Mouse (Mus musculus) CH12.LX (cell line): ENCODE measurements at regions not wholly inside any gene's neighbourhood (a gene's known extent, or its start where the extent isn't known, plus 50 kb on each side); places are given as distances from the start of the nearest gene placed in this dataset.

Experiments
- DNase-seq: peaks from one replicate; pipeline ENCODE4 v3.0.0-alpha.2; 2013; ENCODE audit errors: extremely low read depth
- H3K27ac ChIP-seq: 2 replicates; pipeline ENCODE4 v1.5.1; 2012; ENCODE audit warnings: low read depth, mild to moderate bottlenecking, control low read depth, moderate library complexity; ENCODE audit not compliant: insufficient read depth
- H3K27me3 ChIP-seq: replicated peaks from 2 replicates; pipeline ENCODE3; 2012; ENCODE audit warnings: inconsistent platforms
- H3K36me3 ChIP-seq, 2 experiments: replicated peaks in 1 of 2; 2 replicates each; pipeline versions ENCODE3 to v1.6.1; 2012; ENCODE audit warnings: inconsistent platforms in 1 of 2, low read length in 1 of 2, mild to moderate bottlenecking in 1 of 2, mixed read lengths in 1 of 2, moderate library complexity in 1 of 2; ENCODE audit not compliant: control insufficient read depth in 1 of 2, insufficient read depth in 1 of 2
- H3K4me1 ChIP-seq, 2 experiments: 2 replicates each; pipeline ENCODE4 v1.6.1; 2012; ENCODE audit warnings: inconsistent platforms in 1 of 2, moderate library complexity in 1 of 2; ENCODE audit not compliant: insufficient read depth in 2 of 2, control insufficient read depth in 1 of 2
- H3K4me2 ChIP-seq: 2 replicates; pipeline ENCODE4 v1.6.1; 2012; ENCODE audit warnings: low read depth, mild to moderate bottlenecking, control low read depth; ENCODE audit not compliant: poor library complexity, insufficient read depth, severe bottlenecking
- H3K4me3 ChIP-seq, 3 experiments: fragments of 150-350 bp in 1 of 3; sonication (generic) in 1 of 3; replicated peaks in 1 of 3; 2 replicates each; pipeline versions ENCODE3 to v1.5.1; 2011 to 2012; ENCODE audit warnings: low read depth in 2 of 3, low read length in 2 of 3, mild to moderate bottlenecking in 2 of 3, moderate library complexity in 2 of 3, control low read depth in 1 of 3, improper control_type of control experiment in 1 of 3, inconsistent platforms in 1 of 3, mixed read lengths in 1 of 3; ENCODE audit not compliant: poor library complexity in 1 of 3
- H3K79me2 ChIP-seq: replicated peaks from 2 replicates; pipeline ENCODE4 v1.6.1; 2012; ENCODE audit warnings: mild to moderate bottlenecking, moderate library complexity; ENCODE audit not compliant: control insufficient read depth, poor library complexity, insufficient read depth, severe bottlenecking; ENCODE audit errors: extremely low read depth
- H3K9ac ChIP-seq: 2 replicates; pipeline ENCODE4 v1.6.1; 2012; ENCODE audit warnings: low read depth, mild to moderate bottlenecking, control low read depth, moderate library complexity; ENCODE audit not compliant: insufficient read depth
- H3K9me3 ChIP-seq: replicated peaks from 2 replicates; pipeline ENCODE3; 2012; ENCODE audit warnings: low read length, inconsistent platforms, mixed read lengths
- BHLHE40 ChIP-seq: IDR thresholded peaks from 2 replicates; pipeline ENCODE4 v1.6.1; 2011; ENCODE audit warnings: mild to moderate bottlenecking, low read depth, low read length, improper control_type of control experiment
- CHD1 ChIP-seq: IDR thresholded peaks from 2 replicates; pipeline ENCODE4 v1.6.1; 2012; ENCODE audit warnings: low read depth, low read length, improper control_type of control experiment, inconsistent platforms
- CHD2 ChIP-seq: IDR thresholded peaks from 2 replicates; pipeline ENCODE4 v1.6.1; 2011; ENCODE audit warnings: low read length, improper control_type of control experiment
- CTCF ChIP-seq, 2 experiments: IDR thresholded peaks in 1 of 2; conservative IDR thresholded peaks in 1 of 2; 2 replicates each; pipeline ENCODE4 v1.5.1; 2011 to 2012; ENCODE audit warnings: low read depth in 2 of 2, low read length in 2 of 2, improper control_type of control experiment in 1 of 2, inconsistent platforms in 1 of 2, mild to moderate bottlenecking in 1 of 2, moderate library complexity in 1 of 2
- E2F4 ChIP-seq: IDR thresholded peaks from 2 replicates; pipeline ENCODE4 v1.6.1; 2011; ENCODE audit warnings: low read depth, low read length, improper control_type of control experiment; ENCODE audit not compliant: insufficient replicate concordance
- EP300 ChIP-seq: IDR thresholded peaks from 2 replicates; pipeline ENCODE4 v1.6.1; 2011; ENCODE audit warnings: low read length, improper control_type of control experiment
- ETS1 ChIP-seq: conservative IDR thresholded peaks from 2 replicates; pipeline ENCODE4 v1.6.1; 2012; ENCODE audit warnings: low read depth, mild to moderate bottlenecking, inconsistent platforms, low read length, improper control_type of control experiment, moderate library complexity
- IRF4 ChIP-seq: IDR thresholded peaks from 2 replicates; pipeline ENCODE4 v1.6.1; 2014; ENCODE audit warnings: low read depth, mild to moderate bottlenecking, inconsistent platforms, low read length, improper control_type of control experiment
- JUN ChIP-seq: IDR thresholded peaks from 2 replicates; pipeline ENCODE4 v1.6.1; 2011; ENCODE audit warnings: low read depth, mild to moderate bottlenecking, low read length, improper control_type of control experiment, moderate library complexity; ENCODE audit not compliant: insufficient read depth
- JUND ChIP-seq: conservative IDR thresholded peaks from 2 replicates; pipeline ENCODE4 v1.6.1; 2011; ENCODE audit warnings: low read depth, low read length, improper control_type of control experiment
- KAT2A ChIP-seq: IDR thresholded peaks from 2 replicates; pipeline ENCODE4 v1.6.1; 2012; ENCODE audit warnings: low read length, improper control_type of control experiment, inconsistent platforms; ENCODE audit not compliant: insufficient replicate concordance
- MAX ChIP-seq: IDR thresholded peaks from 2 replicates; pipeline ENCODE4 v1.6.1; 2011; ENCODE audit warnings: low read length, improper control_type of control experiment
- MAZ ChIP-seq: IDR thresholded peaks from 2 replicates; pipeline ENCODE4 v1.6.1; 2012; ENCODE audit warnings: low read depth, mild to moderate bottlenecking, inconsistent platforms, low read length, improper control_type of control experiment, moderate library complexity
- NRF1 ChIP-seq: IDR thresholded peaks from 2 replicates; pipeline ENCODE4 v1.6.1; 2014; ENCODE audit warnings: low read depth, mild to moderate bottlenecking, inconsistent platforms, low read length, improper control_type of control experiment, moderate library complexity
- POLR2A ChIP-seq: IDR thresholded peaks from 2 replicates; pipeline ENCODE4 v1.6.1; 2011; ENCODE audit warnings: low read depth, mild to moderate bottlenecking, improper control_type of control experiment, low read length
- SIN3A ChIP-seq: IDR thresholded peaks from 2 replicates; pipeline ENCODE4 v1.6.1; 2012; ENCODE audit warnings: low read length, improper control_type of control experiment, inconsistent platforms
- TCF12 ChIP-seq: IDR thresholded peaks from 2 replicates; pipeline ENCODE4 v1.6.1; 2014; ENCODE audit warnings: low read depth, mild to moderate bottlenecking, inconsistent platforms, low read length, improper control_type of control experiment
- UBTF ChIP-seq: IDR thresholded peaks from 2 replicates; pipeline ENCODE4 v1.6.1; 2012; ENCODE audit warnings: low read depth, mild to moderate bottlenecking, inconsistent platforms, low read length, improper control_type of control experiment, moderate library complexity
- ZC3H11A ChIP-seq: IDR thresholded peaks from 2 replicates; pipeline ENCODE4 v1.6.1; 2012; ENCODE audit warnings: low read depth, mild to moderate bottlenecking, inconsistent platforms, low read length, improper control_type of control experiment
- ZKSCAN1 ChIP-seq: IDR thresholded peaks from 2 replicates; pipeline ENCODE4 v1.6.1; 2012; ENCODE audit warnings: low read depth, inconsistent platforms, low read length, improper control_type of control experiment, borderline replicate concordance
- dilution Hi-C: fragments of 300-500 bp; cut with MboI; formaldehyde crosslinking; loops from 2 replicates; pipeline ENCODE4 v1.14.3; 2020; ENCODE audit warnings: low sequenced_read_pairs; ENCODE audit not compliant: extremely low pct_unique_long_range_greater_than_20kb, extremely low pct_ligation_motif_present
- in situ Hi-C: fragments of 300-500 bp; cut with MboI; formaldehyde crosslinking; loops from 3 replicates; pipeline ENCODE4 v1.14.3; 2019; ENCODE audit warnings: low sequenced_read_pairs, low pct_ligation_motif_present, low pct_unique_long_range_greater_than_20kb, mixed read lengths

DNA sequence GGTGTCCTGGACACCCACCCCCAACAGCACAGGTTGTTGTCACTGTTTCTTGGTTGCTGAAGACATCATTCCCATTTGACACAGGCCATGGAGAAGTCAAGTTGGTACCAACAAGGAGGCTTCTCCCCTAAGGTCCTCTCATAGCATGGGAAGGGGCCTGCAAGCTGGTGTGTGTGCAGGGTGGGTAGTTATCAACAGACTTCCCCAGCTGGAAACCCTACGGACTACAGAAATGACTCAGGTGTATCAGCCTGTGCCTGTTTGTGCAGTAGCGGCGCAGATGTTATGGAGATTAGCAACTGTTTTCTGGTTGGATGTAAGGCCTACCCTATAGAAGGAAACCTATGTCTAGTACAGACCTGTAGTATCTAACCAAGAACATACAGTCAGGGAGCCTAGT, 60.3 kb upstream of the Runx1 start:
- no peak overlapping the region for H3K27ac ChIP-seq
- no peaks in the 10 kb centered on the region for H3K79me2 ChIP-seq
- H3K4me2 ChIP-seq = no peak overlapping the region
- H3K9ac ChIP-seq = no peak overlapping the region
- H3K27me3 ChIP-seq = no peaks in the 10 kb centered on the region
- no peak for DNase-seq
- no peaks in the 10 kb centered on the region for H3K9me3 ChIP-seq
- dilution Hi-C loops = no loop called here
- H3K36me3 ChIP-seq = no peaks in the 10 kb centered on the region
- no peak overlapping the region for H3K4me3 ChIP-seq
- H3K4me1 ChIP-seq = peaks cover 0 to 11% of the 10 kb centered on the region in 2 experiments; a peak in 3 of 4 replicates
- no peak for TF ChIP-seq E2F4
- 0 out of 2 replicates have a peak, but pooled peaks have one; percentile 16 for TF ChIP-seq TCF12
- no peak for TF ChIP-seq ZC3H11A
- TF ChIP-seq IRF4 = peak; percentile 68; the same call in 1 of the 2 replicates
- no peak for TF ChIP-seq CHD2
- TF ChIP-seq JUND = peak; percentile 66
- 0 out of 2 replicates have a peak, but pooled peaks have one; percentile 10 for TF ChIP-seq JUN
- TF ChIP-seq EP300 = 0 out of 2 replicates have a peak, but pooled peaks have one; percentile 27
- in situ Hi-C loops = no loop called here

DNA sequence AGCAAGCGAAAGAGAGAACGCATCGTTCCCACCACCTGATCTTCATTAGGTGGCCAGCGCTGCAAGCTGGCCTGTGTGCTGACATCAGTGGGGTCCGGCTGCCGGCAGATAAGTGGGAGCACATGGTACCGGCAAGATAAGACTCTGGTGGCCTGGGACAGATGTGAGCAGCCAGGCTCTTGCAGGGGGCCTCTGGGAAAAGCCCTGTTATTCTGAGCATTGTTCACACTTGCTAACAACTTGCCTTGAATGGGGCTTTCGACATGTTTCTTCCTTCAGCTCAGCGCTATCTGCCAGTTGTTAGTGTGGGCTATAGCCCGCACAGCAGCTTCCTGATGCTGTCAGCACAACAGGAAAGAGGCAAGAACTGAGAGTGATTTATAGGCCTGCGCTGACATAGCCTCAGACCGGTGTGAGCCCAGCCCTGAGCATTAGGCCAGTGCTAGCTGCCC, 57.9 kb upstream of the Runx1 start:
- Histone ChIP-seq H3K4me1 (peaks cover 4 to 11% of the 10 kb centered on the region in 2 experiments; a peak in 3 of 4 replicates), H3K9me3 (no peaks in the 10 kb centered on the region), H3K9ac (no peak overlapping the region), H3K36me3 (no peaks in the 10 kb centered on the region), H3K27ac (no peak overlapping the region), H3K4me2 (no peak overlapping the region), H3K79me2 (no peaks in the 10 kb centered on the region), H3K4me3 (no peak overlapping the region), H3K27me3 (no peaks in the 10 kb centered on the region)
- no peak for DNase-seq
- TF ChIP-seq ZC3H11A (no peak), CHD1 (no peak), ETS1 (no peak), JUND (no peak), SIN3A (no peak), POLR2A (no peak)
- in situ Hi-C loops (no loop called here), dilution Hi-C loops (no loop called here)

DNA sequence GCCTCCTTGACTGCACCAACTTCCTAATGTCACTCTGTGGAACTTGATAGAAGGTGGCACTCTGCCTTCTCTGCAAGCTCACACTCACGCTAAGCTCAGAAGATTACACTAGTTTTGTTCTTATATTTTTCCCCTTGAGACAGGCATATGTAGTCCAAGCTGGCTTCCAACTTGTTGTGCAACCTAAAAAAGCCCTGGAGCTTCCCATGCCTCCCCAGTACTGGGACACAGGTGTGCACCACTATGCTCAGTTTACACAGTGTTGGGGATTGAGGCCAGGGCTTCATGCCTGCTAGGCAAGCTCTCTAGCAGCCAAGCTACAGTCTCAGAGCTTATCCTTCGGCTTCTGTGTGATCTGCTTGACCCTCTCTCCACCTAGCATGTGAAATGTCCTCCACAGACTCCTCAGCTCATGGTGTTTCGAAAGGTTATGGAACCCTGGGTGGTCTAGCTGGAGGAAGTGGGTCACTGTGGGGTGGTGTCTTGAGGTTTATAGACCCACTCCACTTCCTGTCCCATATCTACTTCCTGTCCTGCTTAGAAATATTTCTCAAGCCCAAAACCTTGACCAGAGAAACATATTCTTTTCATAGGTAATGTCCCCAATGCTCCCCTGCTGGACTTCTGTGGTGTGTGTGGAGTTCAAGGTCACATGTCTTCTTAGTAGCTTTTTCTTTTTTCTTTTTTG, 54.6 kb upstream of the Runx1 start:
- TF ChIP-seq MAZ (no peak), KAT2A (no peak), E2F4 (no peak), SIN3A (no peak), ZKSCAN1 (no peak), ETS1 (no peak), NRF1 (no peak), POLR2A (no peak), JUN (no peak), IRF4 (no peak), CTCF (conservative IDR thresholded peaks at IDR 0.05 in 1 of 2, IDR thresholded peaks at IDR 0.05 in 1 of 2; ENCODE audit: low read depth in 2 of 2, low read length in 2 of 2) (no peak), CHD1 (no peak), MAX (no peak), UBTF (no peak), BHLHE40 (no peak)
- Histone ChIP-seq H3K9ac (no peak overlapping the region), H3K9me3 (no peaks in the 10 kb centered on the region), H3K79me2 (no peaks in the 10 kb centered on the region), H3K4me2 (no peak overlapping the region), H3K4me3 (no peak overlapping the region), H3K36me3 (no peaks in the 10 kb centered on the region), H3K4me1 (peaks cover 5 to 11% of the 10 kb centered on the region in 2 experiments; a peak in 2 of 4 replicates), H3K27me3 (no peaks in the 10 kb centered on the region), H3K27ac (no peak overlapping the region)
- DNase-seq = no peak
- dilution Hi-C loops = no loop called here
- in situ Hi-C loops = no loop called here
